Mouse (Mus musculus) thymus, postnatal 0 days (tissue): ENCODE measurements around the gene Sel1l3. TPM values are rescaled to one million over a fixed set of nuclear protein-coding genes. Genes with fewer than 3 reads are reported as not detected.

ENCODE experiments used
- DNase-seq: peaks from one replicate; pipeline ENCODE4 v3.0.0-alpha.2; 2015; ENCODE audit warnings: low spot score
- polyA plus RNA-seq: library from polyadenylated mRNA; unstranded; fragments of >200 nt; fragmentation: Nextera tagmentation; extraction: Ambion mirVana; gene quantifications from 2 replicates; pipeline ENCODE4 v1.2.1, GENCODE M21; 2015

The Sel1l3 gene
- polyA plus RNA-seq, 1 experiment from 2014 or later, result 0.55 TPM

DNA sequence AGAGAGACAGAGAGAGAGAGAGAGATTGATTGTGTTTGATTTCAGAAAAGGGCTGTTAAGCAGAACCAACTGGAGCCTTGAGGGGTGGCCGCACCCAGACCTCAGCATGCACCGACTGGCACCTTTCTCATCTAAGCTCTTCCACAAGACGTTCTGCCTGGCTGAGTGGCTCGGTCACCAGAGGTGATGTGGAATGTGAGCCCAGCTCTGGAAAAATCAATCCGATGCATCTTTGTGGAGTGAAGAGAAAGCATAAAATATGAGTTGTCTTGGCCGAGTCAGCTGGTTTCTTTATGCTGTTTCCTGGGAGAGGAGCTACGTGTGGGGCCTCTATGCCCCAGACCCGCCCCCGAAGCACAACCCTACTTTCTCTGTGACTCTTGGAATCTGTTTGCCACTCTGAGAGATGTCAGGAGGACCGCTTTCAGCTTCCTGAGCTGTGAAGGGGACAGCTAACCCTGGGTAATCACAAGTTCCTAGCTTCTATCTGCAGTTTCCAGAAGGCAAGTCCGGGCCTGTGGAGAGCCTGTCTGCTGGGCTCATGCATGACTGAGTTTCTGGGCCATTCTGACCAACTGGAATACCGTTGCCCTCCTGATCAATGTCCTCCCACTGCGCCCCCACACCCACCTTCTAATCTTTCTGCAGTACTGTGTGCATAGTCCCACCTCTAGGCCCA lies 109.4 kb downstream of the Sel1l3 start:
- DNase-seq, result no peak

DNA sequence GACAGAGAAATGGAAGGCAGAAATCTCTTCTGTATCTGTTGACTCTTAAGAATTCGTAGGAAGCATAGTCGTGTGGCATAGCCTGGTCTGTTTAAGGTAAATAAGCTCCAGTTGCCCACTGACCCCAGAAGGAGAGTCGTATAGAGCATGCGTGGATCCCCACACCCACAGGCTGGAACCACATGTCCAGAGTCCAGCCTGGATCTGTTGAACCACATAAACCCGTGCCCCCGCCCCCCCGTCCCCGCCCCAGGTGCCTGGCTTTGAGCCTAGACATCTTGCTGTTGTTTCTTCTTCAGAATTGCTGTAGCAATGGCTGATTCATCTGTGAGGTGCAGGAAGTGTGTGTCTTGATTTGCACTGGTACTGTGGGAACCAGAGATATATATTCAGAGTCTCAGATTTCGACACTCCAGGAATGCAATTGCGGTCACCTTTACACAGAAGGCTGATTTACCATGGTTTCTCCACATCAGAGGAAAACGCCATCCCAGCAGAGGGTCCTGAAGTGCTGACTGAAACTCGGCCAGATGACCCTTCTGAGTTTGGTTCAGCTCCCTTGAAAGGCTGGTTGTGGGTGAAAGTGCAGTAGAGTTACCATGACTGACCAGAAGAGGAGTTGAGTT lies 111.8 kb downstream of the Sel1l3 start:
- DNase-seq, result no peak

DNA sequence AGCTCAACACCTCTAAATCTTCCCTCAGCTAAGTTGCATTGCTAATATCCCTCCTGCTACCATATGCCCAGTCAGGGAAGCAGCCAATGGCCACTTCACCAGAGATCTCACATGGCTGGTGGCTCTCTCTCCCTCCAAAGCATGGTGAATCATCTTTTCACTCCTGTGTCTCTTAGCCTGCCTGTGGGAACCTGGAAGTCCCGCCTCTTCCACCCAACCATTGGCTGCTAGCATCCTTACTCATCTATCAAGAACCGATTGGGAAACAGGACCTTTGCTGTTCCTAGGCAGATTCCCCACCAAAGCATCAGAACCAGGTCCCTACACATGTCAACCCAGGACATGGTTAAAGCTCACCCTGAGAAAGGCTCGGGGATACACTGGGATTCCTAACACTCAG lies 122.4 kb downstream of the Sel1l3 start:
- no peak for DNase-seq

DNA sequence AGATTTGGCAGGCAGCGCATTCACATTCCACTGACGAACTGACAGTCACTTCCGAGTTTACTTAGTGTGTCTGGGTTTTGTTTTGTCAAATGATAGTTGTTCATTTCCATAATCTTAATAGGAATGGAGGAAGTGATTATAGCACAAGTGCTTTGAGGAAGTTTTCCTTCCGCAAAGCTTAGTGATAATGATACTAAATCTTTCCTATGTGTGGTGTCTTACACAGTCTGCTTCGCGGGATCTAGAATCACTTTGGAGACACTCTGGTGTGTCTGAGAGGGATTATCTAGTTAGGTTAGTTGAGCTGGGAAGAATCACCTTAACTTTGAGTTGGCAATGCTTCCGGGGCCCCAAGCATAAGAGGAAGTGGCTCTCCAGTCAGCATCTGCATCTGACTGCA lies 126.3 kb downstream of the Sel1l3 start:
- no peak for DNase-seq

DNA sequence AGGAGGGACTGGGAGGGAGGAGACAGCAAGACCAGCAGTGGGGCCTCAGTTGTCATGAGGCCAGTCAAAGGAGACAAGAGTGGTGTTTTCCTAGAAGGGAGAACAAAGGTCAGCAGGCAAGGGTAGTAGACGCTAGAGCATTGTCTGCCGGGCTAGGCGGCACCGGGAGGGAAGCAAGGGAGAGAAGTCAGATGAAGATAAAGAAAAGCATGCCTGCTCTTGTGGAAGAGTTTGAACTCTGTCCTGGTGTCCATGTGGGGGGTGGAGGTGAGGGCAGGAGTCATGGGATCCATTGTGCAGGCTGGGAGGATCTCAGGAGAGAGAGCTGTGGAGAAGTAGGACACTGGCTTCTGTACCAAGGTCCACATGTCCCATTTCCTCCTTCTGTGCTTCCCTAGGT lies 135.3 kb downstream of the Sel1l3 start:
- no peak for DNase-seq

DNA sequence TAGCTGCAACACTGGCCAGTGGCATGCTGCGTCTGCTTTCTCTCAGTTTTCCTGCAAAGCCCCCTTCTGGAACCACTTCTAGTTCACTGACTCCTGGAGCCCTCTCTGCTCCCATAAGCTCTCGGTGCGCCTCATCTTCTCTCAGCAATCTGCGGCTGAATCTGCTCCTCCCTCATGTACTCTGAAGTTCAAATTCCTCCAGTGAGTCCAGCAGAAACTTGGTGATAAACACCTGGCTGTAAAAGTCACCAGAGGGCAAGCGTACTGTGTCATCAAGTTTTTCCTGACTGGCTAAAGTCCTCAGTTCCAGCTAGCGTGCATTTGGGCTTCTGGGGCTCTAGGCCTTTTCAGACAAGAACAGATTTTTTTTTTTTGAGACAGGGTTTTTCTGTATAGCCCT lies 139.2 kb downstream of the Sel1l3 start:
- DNase-seq, result no peak

DNA sequence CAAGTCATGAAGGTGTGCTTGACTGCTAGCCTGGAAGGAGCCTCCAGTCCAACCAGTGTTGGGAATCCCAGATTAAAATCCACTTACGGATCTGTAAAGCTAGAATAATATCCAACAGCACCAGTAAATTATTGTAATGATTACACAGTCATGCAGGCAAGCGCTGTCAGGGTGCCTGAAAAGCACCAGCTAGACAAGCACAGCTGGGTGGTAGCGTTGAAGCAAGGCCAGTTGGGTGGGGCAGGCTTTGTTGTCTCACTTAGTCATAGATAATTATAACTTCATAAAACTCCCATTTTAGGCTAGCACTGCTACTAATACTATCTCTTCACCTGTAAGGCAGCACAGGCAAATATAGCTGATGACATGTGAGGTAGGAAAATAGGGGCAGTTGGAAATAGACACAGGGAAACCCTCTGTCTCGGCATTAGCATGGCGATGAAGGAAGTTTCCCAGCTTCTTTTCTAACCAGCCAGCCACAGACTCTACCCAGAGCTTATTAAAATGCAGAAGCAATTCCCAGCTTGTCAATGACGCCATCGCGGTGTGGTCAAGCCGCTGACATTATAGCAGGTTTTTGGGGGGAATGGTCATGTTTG lies 152.1 kb downstream of the Sel1l3 start:
- no peak for DNase-seq

Other genes with a start within 250 kb of the Sel1l3 start
- 0.23 and 0.32 TPM in 2 replicates for gene Slc34a2, start 175.8 kb downstream of the Sel1l3 start, polyA plus RNA-seq
- gene Smim20, start 53.2 kb upstream of the Sel1l3 start, polyA plus RNA-seq, result 102 and 104 TPM in 2 replicates